Mouse (Mus musculus) embryonic facial prominence, embryonic 15.5 days (tissue): ENCODE measurements around the gene Myl6b. TPM values are rescaled to one million over a fixed set of nuclear protein-coding genes. Genes with fewer than 3 reads are reported as not detected.

Source experiments
- ATAC-seq: fragments of 200-750 bp; cut with Nextera tagmentation; 2 replicates; pipeline ENCODE4 v1.8.0; 2017; ENCODE audit warnings: low read depth, moderate TSS enrichment; ENCODE audit not compliant: insufficient number of reproducible peaks, low FRiP score, low TSS enrichment
- H3K27ac ChIP-seq: fragments of 300-500 bp; sonication (generic); replicated peaks from 2 replicates; pipeline ENCODE4 v1.5.1; 2015; ENCODE audit warnings: mild to moderate bottlenecking, inconsistent platforms
- H3K27me3 ChIP-seq: fragments of 300-500 bp; sonication (generic); 2 replicates; pipeline ENCODE4 v1.6.1; 2015; ENCODE audit warnings: inconsistent platforms
- H3K36me3 ChIP-seq: fragments of 300-500 bp; sonication (generic); 2 replicates; pipeline ENCODE4 v1.6.1; 2015; ENCODE audit warnings: mild to moderate bottlenecking, inconsistent platforms
- H3K4me1 ChIP-seq: fragments of 300-500 bp; sonication (generic); 2 replicates; pipeline ENCODE4 v1.6.1; 2015; ENCODE audit warnings: inconsistent platforms
- H3K4me2 ChIP-seq: fragments of 300-500 bp; sonication (generic); replicated peaks from 2 replicates; pipeline ENCODE4 v1.6.1; 2015; ENCODE audit warnings: mild to moderate bottlenecking, inconsistent platforms
- H3K4me3 ChIP-seq: fragments of 300-500 bp; sonication (generic); replicated peaks from 2 replicates; pipeline ENCODE4 v1.5.1; 2015; ENCODE audit warnings: mild to moderate bottlenecking, inconsistent platforms
- H3K9ac ChIP-seq: fragments of 300-500 bp; sonication (generic); 2 replicates; pipeline ENCODE4 v1.6.1; 2015; ENCODE audit warnings: inconsistent platforms
- H3K9me3 ChIP-seq: fragments of 300-500 bp; sonication (generic); replicated peaks from 2 replicates; pipeline ENCODE4 v1.6.1; 2016; ENCODE audit warnings: inconsistent platforms
- WGBS: fragments of 180-500 bp; shearing (Covaris S2); methylation state at CpG from one replicate; pipeline ENCODE4 v1.1.7; 2015; 5-methylcytosine and 5-hydroxymethylcytosine counted together
- polyA plus RNA-seq: library from polyadenylated mRNA; unstranded; fragments of >200 nt; fragmentation: Nextera tagmentation; extraction: Ambion mirVana; gene quantifications from 2 replicates; pipeline ENCODE4 v1.2.1, GENCODE M21; 2015

Myl6b gene
- polyA plus RNA-seq, 1 experiment from 2014 or later: 5.0 TPM

GRCm38 (mm10) chr10:128474366-128474765, 24.1 kb downstream of the Myl6b start:
- no peaks in the 10 kb centered on the region for H3K4me1 ChIP-seq
- no peak overlapping the region for H3K27ac ChIP-seq
- no peaks in the 10 kb centered on the region for H3K9me3 ChIP-seq
- H3K27me3 ChIP-seq: no peaks in the 10 kb centered on the region
- H3K4me2 ChIP-seq: no peak overlapping the region
- H3K9ac ChIP-seq: no peak overlapping the region
- 90% methylated on average over 12 of the region's 12 CpGs for WGBS
- no peak overlapping the region for H3K4me3 ChIP-seq
- peaks cover 86% of the 10 kb centered on the region for H3K36me3 ChIP-seq
- ATAC-seq: no peak

DNA sequence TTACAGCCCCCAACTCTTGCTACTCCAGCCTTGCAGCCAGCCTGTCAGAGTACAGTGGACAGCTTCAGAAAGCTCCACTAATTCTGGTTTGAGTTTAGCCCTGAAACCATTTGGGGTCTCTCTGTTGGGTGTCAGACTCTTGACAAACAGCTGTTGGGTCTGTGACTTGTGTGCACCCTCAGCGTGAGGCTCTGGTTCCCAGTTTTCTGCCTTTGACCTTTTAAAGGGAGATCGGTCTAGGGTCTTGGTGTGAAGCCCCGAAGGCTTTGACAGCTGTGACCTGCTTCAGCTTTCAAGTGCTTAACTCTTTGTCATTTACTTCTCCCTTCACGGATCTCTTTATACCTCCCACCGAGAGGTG, 38.2 kb downstream of the Myl6b start:
- H3K9ac ChIP-seq: peak overlapping the region; percentile 89
- H3K4me1 ChIP-seq: peaks cover 18% of the 10 kb centered on the region
- H3K4me2 ChIP-seq: peak overlapping the region; percentile 63
- no peaks in the 10 kb centered on the region for H3K27me3 ChIP-seq
- peaks cover 42% of the 10 kb centered on the region for H3K36me3 ChIP-seq
- H3K4me3 ChIP-seq: peak overlapping the region; percentile 96
- H3K9me3 ChIP-seq: no peaks in the 10 kb centered on the region
- no peak for ATAC-seq
- H3K27ac ChIP-seq: peak overlapping the region; percentile 95; the same call in 1 of the 2 replicates
- WGBS: 3% methylated on average over 5 of the region's 5 CpGs

- Histone ChIP-seq H3K27ac (peak overlapping the region; percentile 95), H3K9ac (peak overlapping the region; percentile 89), H3K4me3 (peak overlapping the region; percentile 96), H3K9me3 (no peaks in the 10 kb centered on the region), H3K27me3 (no peaks in the 10 kb centered on the region), H3K36me3 (peaks cover 37% of the 10 kb centered on the region), H3K4me1 (peaks cover 21% of the 10 kb centered on the region), H3K4me2 (peak overlapping the region; percentile 63)
- under 1% methylated on average over 42 of the region's 67 CpGs for WGBS
- ATAC-seq: peak; percentile 60
Observed at GRCm38 (mm10) chr10:128459409-128460269, 38.8 kb downstream of the Myl6b start.

GRCm38 (mm10) chr10:128458719-128459408, 39.6 kb downstream of the Myl6b start, which contains the start of gene Smarcc2:
Gene Smarcc2 (plus strand): TSS chr10:128459248.
- Histone ChIP-seq H3K9me3 (no peaks in the 10 kb centered on the region), H3K4me2 (peak within 1 kb of the TSS; percentile 63), H3K27me3 (no peaks in the 10 kb centered on the region), H3K27ac (peak within 1 kb of the TSS; percentile 95), H3K9ac (peak within 1 kb of the TSS; percentile 89), H3K4me1 (peaks cover 21% of the 10 kb centered on the region), H3K4me3 (peak within 1 kb of the TSS; percentile 96), H3K36me3 (peaks cover 29% of the 10 kb centered on the region)
- ATAC-seq: peak; percentile 85
- under 1% methylated on average over 67 of the region's 86 CpGs for WGBS

GRCm38 (mm10) chr10:128458348-128458718, 40.2 kb downstream of the Myl6b start:
- ATAC-seq: peak; percentile 58
- WGBS: under 1% methylated on average over 29 of the region's 29 CpGs
- H3K36me3 ChIP-seq: peaks cover 24% of the 10 kb centered on the region

GRCm38 (mm10) chr10:128457676-128458075, 40.8 kb downstream of the Myl6b start:
- no peak for ATAC-seq
- Histone ChIP-seq H3K27ac (peak overlapping the region; percentile 22; the same call in 1 of the 2 replicates), H3K9me3 (no peaks in the 10 kb centered on the region), H3K9ac (no peak overlapping the region), H3K36me3 (peaks cover 18% of the 10 kb centered on the region), H3K4me2 (0 out of 2 replicates have a peak overlapping the region, but pooled peaks have one; percentile 55), H3K4me1 (peaks cover 21% of the 10 kb centered on the region), H3K4me3 (peak overlapping the region; percentile 96), H3K27me3 (no peaks in the 10 kb centered on the region)
- WGBS: 81% methylated on average over 6 of the region's 6 CpGs

More at GRCm38 (mm10) chr10:128458348-128458718, 40.2 kb downstream of the Myl6b start:
- Histone ChIP-seq H3K4me3 (peak overlapping the region; percentile 96), H3K9me3 (no peaks in the 10 kb centered on the region), H3K9ac (peak overlapping the region; percentile 89), H3K4me1 (peaks cover 21% of the 10 kb centered on the region), H3K27me3 (no peaks in the 10 kb centered on the region), H3K27ac (peak overlapping the region; percentile 95), H3K4me2 (peak overlapping the region; percentile 55)

DNA sequence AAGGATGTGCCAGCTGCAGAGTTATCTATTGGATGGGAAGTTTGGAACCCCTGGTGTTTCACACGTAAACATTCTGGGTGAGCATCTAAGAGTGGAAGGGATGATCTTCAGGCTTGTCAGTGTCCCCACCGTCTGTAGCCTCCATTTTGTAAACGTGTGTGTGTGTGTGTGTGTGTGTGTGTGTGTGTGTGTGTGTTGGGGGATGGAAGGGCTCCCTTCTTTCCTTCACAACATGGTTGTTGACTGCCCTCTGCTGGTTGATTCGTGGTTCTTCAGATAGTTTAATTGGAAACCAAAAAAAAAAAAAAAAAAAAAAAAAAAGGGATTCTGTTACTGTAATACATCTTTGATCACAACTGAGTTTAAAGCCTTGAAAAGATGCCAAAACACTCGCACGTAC, 43.2 kb downstream of the Myl6b start:
- no peak overlapping the region for H3K27ac ChIP-seq
- H3K9me3 ChIP-seq: no peaks in the 10 kb centered on the region
- no peak overlapping the region for H3K9ac ChIP-seq
- no peaks in the 10 kb centered on the region for H3K36me3 ChIP-seq
- ATAC-seq: no peak
- peak overlapping the region; percentile 23 for H3K4me3 ChIP-seq
- WGBS: 2% methylated on average over 6 of the region's 6 CpGs
- no peaks in the 10 kb centered on the region for H3K27me3 ChIP-seq
- H3K4me2 ChIP-seq: peak overlapping the region; percentile 41
- peaks cover 11% of the 10 kb centered on the region for H3K4me1 ChIP-seq

DNA sequence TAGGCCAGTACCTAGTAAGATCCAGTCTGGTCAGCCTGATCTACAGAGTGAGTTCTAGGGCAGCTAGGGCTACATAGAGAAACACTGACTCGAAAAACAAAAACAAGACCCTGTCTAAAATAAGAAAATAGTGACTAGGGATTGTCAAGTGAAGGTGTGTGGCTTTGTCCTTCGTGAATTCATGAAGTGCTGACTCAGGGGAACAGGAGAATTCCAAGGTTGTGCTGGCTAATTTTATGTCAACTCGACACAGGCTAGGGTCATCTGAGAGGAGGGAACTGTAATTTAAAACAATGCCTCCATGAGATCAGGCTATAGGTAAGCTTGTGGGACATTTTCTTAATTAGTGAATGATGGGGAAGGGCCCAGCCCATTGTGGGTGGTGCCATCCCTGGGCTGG, 44.0 kb downstream of the Myl6b start:
- Histone ChIP-seq H3K4me1 (peaks cover 8% of the 10 kb centered on the region; the same call in 1 of the 2 replicates), H3K27ac (no peak overlapping the region), H3K9me3 (no peaks in the 10 kb centered on the region), H3K36me3 (no peaks in the 10 kb centered on the region), H3K9ac (no peak overlapping the region), H3K27me3 (no peaks in the 10 kb centered on the region), H3K4me2 (no peak overlapping the region), H3K4me3 (no peak overlapping the region)
- ATAC-seq: no peak
- 67% methylated on average over 3 of the region's 3 CpGs for WGBS

DNA sequence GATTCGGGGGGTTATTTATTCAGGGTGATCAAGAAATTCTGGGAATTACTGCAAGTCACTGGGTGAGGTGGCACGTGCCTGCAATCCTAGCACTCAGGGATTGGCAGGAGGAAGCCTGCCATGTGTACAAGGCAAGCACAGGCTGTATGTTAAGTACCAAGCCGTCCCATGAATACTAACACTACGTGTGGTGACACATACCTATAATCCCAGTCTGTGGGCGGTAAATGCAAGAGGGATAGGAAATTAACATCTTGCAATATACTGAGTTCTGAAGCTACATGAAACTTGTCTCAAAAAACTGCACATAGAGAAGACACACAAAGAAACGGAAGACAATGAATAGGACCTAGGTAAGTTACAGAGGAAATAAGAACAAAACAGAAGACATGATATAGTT, 47.5 kb downstream of the Myl6b start:
- 0 out of 2 replicates have a peak, but pooled peaks cover 3% of the 10 kb centered on the region for H3K4me1 ChIP-seq
- no peak overlapping the region for H3K27ac ChIP-seq
- ATAC-seq: no peak
- WGBS: 73% methylated on average over 6 of the region's 6 CpGs
- H3K27me3 ChIP-seq: no peaks in the 10 kb centered on the region
- H3K4me3 ChIP-seq: no peak overlapping the region
- no peaks in the 10 kb centered on the region for H3K36me3 ChIP-seq
- H3K9ac ChIP-seq: no peak overlapping the region
- H3K4me2 ChIP-seq: no peak overlapping the region
- no peaks in the 10 kb centered on the region for H3K9me3 ChIP-seq

- 85% methylated on average over 4 of the region's 4 CpGs for WGBS
- H3K27ac ChIP-seq: no peak overlapping the region
- H3K4me3 ChIP-seq: no peak overlapping the region
- H3K4me2 ChIP-seq: no peak overlapping the region
- no peaks in the 10 kb centered on the region for H3K9me3 ChIP-seq
- no peak for ATAC-seq
- H3K36me3 ChIP-seq: peaks cover 14% of the 10 kb centered on the region
- no peaks in the 10 kb centered on the region for H3K27me3 ChIP-seq
- H3K9ac ChIP-seq: no peak overlapping the region
- H3K4me1 ChIP-seq: no peaks in the 10 kb centered on the region
Observed at GRCm38 (mm10) chr10:128445407-128445806, 53.1 kb downstream of the Myl6b start.

GRCm38 (mm10) chr10:128444354-128444753, 54.1 kb downstream of the Myl6b start:
- no peak overlapping the region for H3K4me3 ChIP-seq
- no peaks in the 10 kb centered on the region for H3K27me3 ChIP-seq
- ATAC-seq: no peak
- WGBS: 59% methylated on average over 6 of the region's 6 CpGs
- H3K4me2 ChIP-seq: no peak overlapping the region
- H3K9me3 ChIP-seq: no peaks in the 10 kb centered on the region
- no peaks in the 10 kb centered on the region for H3K4me1 ChIP-seq
- H3K36me3 ChIP-seq: peaks cover 25% of the 10 kb centered on the region
- no peak overlapping the region for H3K27ac ChIP-seq
- H3K9ac ChIP-seq: no peak overlapping the region
